Mouse (Mus musculus) thymus, adult 2 months (tissue): ENCODE results near the gene Wdr12. TPM values are rescaled to one million over a fixed set of nuclear protein-coding genes. Genes with fewer than 3 reads are reported as not detected.

Experiments used
- DNase-seq: peaks from one replicate; pipeline ENCODE4 v3.0.0; 2021
- H3K27ac ChIP-seq: fragments of 200-500 bp; 2 replicates; pipeline ENCODE4 v1.5.1; 2012; ENCODE audit warnings: low read length, control low read depth; ENCODE audit not compliant: control insufficient read depth, insufficient read depth
- H3K27me3 ChIP-seq: fragments of 200-500 bp; 2 replicates; pipeline ENCODE4 v1.6.1; 2012; ENCODE audit warnings: mild to moderate bottlenecking, low read length, moderate library complexity, mixed read lengths; ENCODE audit not compliant: control insufficient read depth, insufficient read depth
- H3K36me3 ChIP-seq: fragments of 200-500 bp; 2 replicates; pipeline ENCODE4 v1.6.1; 2012; ENCODE audit warnings: mild to moderate bottlenecking, low read length, moderate library complexity; ENCODE audit not compliant: control insufficient read depth, insufficient read depth
- H3K4me1 ChIP-seq: fragments of 200-500 bp; replicated peaks from 2 replicates; pipeline ENCODE4 v1.6.1; 2012; ENCODE audit warnings: low read length; ENCODE audit not compliant: control insufficient read depth, insufficient read depth
- H3K4me3 ChIP-seq: fragments of 200-500 bp; 2 replicates; pipeline ENCODE4 v1.5.1; 2012; ENCODE audit warnings: mild to moderate bottlenecking, low read length, control low read depth, moderate library complexity; ENCODE audit not compliant: control insufficient read depth, insufficient read depth
- CTCF ChIP-seq: fragments of 200-500 bp; IDR thresholded peaks from 2 replicates; pipeline ENCODE4 v1.5.1; 2012; ENCODE audit warnings: mild to moderate bottlenecking, control low read depth, low read length, moderate library complexity, borderline replicate concordance; ENCODE audit not compliant: control insufficient read depth, poor library complexity, insufficient read depth; ENCODE audit errors: extremely low read depth
- POLR2A ChIP-seq: fragments of 200-500 bp; IDR thresholded peaks from 2 replicates; pipeline ENCODE4 v1.6.1; 2012; ENCODE audit warnings: mild to moderate bottlenecking, low read length, control low read depth, moderate library complexity; ENCODE audit not compliant: control insufficient read depth, poor library complexity, insufficient read depth; ENCODE audit errors: extremely low read depth
- WGBS: fragments of 180-500 bp; shearing (Covaris S2); methylation state at CpG from one replicate; pipeline ENCODE4 v1.1.7; 2018; 5-methylcytosine and 5-hydroxymethylcytosine counted together
- polyA plus RNA-seq: library from polyadenylated mRNA; depleted of rRNA; stranded (reverse); fragments of >200 nt; gene quantifications from 2 replicates; pipeline ENCODE4 v1.2.3, GENCODE M21; 2012; rRNA removed

The Wdr12 gene
- polyA plus RNA-seq, result 21.9 and 24.2 TPM in 2 replicates

DNA sequence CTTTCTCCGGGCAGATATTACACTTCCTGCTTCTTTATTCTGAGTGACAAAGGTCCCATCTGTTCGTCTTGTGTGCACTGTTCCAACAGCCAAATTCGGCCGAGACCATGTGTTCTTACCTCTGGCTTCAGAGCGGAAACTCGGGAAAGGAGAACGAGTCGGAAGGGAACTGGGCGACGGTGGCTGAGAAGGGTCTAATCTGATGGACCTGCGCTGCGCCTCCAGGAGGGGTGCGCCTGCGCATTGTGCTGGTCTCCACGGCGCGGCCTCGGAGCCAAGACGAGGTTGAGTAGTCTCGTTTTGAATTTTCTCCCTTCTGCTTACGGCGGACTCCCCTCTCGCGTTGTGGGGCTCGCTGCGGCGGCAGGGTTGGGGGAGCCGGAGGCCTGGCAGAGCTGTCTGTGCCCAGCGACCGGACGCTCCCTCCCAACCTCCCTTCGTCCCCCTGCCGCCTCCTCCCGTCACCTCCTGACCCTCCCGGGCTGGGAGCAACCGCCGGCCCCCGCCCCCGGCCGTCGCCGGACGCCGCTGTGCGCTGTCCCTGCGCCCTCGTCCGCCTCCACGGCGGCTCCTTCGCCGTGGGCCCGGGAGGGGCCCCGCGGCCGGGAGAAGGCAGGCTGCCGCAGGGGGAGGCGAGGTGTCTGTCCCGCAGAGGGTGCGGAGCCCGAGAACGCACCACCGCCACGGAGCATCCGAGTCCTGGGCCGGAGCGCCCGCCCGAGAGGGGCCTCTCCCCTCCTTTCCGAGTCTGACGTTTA lies at the start of gene Wdr12, which contains the start of gene Carf:
Wdr12 (minus strand) TSS at position 622 of the 758 bp plus-strand sequence.
Carf (plus strand) TSS at position 224 of the 758 bp plus-strand sequence.
- Histone ChIP-seq H3K4me1 (peaks cover 2% of the 10 kb centered on the region), H3K4me3 (peak within 1 kb of the TSS; percentile 66), H3K36me3 (peaks cover 9% of the 10 kb centered on the region), H3K27me3 (no peaks in the 10 kb centered on the region), H3K27ac (peak within 1 kb of the TSS; percentile 67)
- WGBS, result under 1% methylated on average over 71 of the region's 71 CpGs
- DNase-seq, result peak; percentile 97
- TF ChIP-seq CTCF, result peak; percentile 34; the same call in 1 of the 2 replicates
- TF ChIP-seq POLR2A, result peak; percentile 89

DNA sequence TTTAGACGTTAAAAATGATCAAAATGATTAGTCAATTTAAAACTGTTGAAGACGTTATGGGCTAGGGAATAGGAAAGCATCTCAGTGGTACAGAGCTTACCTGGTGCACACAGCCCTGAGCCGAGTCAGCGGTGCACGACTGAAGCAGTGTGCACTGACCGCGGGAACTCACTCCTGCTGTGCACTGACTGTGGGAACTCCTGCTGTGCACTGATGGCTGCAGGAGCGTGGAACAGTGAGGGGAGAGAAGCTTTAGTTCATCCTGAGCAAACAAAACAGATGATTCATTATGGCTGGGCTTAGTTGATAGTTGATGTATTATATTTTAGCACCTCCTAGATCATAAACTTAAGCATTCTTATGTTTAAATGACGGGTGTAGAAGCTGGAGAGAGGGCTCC lies 38.9 kb upstream of the Wdr12 start:
- H3K27ac ChIP-seq, result no peak overlapping the region
- WGBS, result 93% methylated on average over 9 of the region's 9 CpGs

DNA sequence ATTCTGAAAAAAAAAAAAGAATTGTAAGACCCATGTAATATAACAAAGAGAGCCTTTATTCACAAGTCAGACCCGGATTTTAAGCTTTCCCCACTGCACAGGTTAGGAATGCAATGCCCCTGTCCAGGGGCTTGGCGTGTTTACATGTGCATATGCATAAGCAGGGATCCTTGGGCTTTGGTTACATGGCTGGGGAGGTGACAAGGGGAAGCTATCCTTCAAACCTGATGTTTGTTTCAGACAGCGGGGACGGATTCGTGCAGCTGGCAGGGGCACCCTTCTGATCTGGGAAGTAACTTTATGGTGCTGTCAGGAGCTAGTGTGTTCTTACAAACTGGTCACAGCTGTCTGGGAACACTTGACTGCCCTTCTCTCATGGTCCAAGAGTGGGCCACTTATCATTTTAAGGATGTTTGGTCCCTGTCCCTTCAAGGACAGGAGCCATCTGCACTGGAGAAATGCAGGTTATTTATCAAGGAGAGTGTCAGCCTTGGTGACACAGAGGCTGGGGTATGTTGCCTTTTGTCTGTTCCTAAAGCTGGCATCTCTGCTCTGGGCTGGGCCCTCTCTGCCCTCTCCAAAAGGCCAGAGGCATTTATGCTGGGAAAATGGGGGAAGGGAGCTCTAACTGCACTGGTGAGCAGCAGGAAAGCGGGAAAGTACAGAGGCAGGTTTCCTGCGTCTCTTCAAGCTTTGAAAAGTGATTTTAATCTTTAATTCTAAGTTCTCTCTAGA lies 19.4 kb upstream of the Wdr12 start:
- Histone ChIP-seq H3K4me1 (no peaks in the 10 kb centered on the region), H3K27me3 (no peaks in the 10 kb centered on the region), H3K27ac (no peak overlapping the region), H3K36me3 (no peaks in the 10 kb centered on the region), H3K4me3 (no peak overlapping the region)
- DNase-seq, result no peak
- 97% methylated on average over 7 of the region's 7 CpGs for WGBS
- no peak for TF ChIP-seq POLR2A

More for the DNA sequence above, 38.9 kb upstream of the Wdr12 start:
- DNase-seq, result no peak
- no peaks in the 10 kb centered on the region for H3K36me3 ChIP-seq
- no peaks in the 10 kb centered on the region for H3K27me3 ChIP-seq
- no peaks in the 10 kb centered on the region for H3K4me1 ChIP-seq
- no peak overlapping the region for H3K4me3 ChIP-seq
- TF ChIP-seq POLR2A, result no peak
- TF ChIP-seq CTCF, result no peak

DNA sequence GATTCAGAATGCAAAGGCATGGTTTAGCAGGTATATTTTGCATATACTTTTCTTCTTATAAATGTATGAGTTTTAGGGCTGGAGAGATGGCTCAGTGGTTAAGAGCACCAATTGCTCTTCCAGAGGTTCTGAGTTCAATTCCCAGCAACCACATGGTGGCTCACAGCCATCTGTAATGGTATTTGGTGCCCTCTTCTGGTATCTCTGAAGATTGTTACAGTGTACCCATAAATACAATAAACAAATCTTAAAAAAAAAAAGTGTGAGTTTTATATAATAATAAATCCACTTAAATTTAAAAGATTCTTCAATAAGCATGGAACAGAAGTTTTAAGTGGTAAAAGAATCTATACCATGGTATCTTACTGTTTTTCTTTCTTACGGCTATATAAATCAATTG lies 6.1 kb upstream of the Wdr12 start:
- Histone ChIP-seq H3K4me1 (no peaks in the 10 kb centered on the region), H3K36me3 (peaks cover 5% of the 10 kb centered on the region; the same call in 1 of the 2 replicates), H3K27ac (no peak overlapping the region), H3K4me3 (no peak overlapping the region), H3K27me3 (no peaks in the 10 kb centered on the region)
- 100% methylated on average over 1 of the region's 1 CpGs for WGBS
- no peak for DNase-seq
- TF ChIP-seq POLR2A (no peak), CTCF (no peak)

DNA sequence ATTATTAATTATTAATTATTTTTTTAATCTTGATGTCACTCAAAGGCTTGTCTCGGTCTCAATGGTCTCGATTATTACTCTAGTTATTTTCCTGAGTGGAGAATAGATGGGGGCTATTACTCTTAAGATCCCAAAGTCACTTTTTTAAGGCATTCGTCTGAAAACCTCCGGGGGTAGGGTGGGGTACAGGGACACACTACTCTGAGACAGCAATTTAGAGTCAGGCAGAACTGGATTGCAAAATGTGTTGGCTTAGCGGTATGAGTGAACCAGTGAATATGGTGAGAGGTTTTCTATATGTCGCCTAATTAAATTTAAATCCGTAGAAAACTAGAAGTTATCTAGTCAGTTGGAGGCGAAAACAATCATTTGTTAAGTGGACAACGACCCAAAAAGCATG lies 394 bp upstream of the Wdr12 start:
- Histone ChIP-seq H3K4me1 (peaks cover 2% of the 10 kb centered on the region), H3K4me3 (no peak overlapping the region), H3K27ac (no peak overlapping the region), H3K27me3 (no peaks in the 10 kb centered on the region), H3K36me3 (peaks cover 5% of the 10 kb centered on the region)
- TF ChIP-seq CTCF (no peak), POLR2A (no peak)
- 24% methylated on average over 9 of the region's 9 CpGs for WGBS
- DNase-seq, result no peak

DNA sequence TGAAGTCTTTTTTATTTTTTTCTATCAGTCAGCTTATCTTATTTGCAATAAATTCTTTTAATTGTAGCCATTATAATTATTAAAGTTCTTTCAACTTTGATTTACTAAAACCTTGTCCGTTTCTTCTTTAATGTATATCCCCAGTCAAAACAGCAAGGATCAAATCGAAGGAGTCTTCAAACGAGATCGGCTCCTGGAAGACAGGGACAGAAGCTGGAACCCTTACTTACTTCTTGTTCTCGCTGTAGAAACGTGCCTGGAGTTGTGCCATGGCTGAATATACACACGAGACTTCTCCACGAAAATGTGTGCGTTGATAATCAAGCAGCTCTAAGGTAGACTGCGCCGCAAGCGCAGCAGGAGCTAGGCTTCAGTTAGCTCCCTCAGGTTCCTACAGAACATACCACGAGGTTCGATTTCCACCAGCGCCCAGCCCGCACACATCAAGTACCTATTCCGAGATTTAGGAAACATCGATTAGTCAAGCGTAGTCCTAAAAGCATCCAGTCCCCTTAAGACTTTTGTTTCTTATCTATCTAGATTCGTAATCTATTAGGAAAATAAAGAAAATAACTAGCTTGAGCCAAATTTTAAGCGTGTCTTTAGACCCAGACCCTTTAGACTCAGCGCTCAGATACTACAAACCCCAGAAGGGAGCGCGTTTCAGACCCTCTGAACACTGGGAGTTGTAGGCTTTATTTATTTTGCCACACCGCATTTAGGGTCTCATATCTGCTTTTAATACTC lies 995 bp downstream of the Wdr12 start:
- under 1% methylated on average over 25 of the region's 25 CpGs for WGBS
- TF ChIP-seq POLR2A, result no peak
- H3K4me1 ChIP-seq, result peaks cover 2% of the 10 kb centered on the region
- DNase-seq, result peak; percentile 65
- peak overlapping the region; percentile 67 for H3K27ac ChIP-seq
- H3K36me3 ChIP-seq, result peaks cover 16% of the 10 kb centered on the region
- H3K4me3 ChIP-seq, result peak overlapping the region; percentile 66
- H3K27me3 ChIP-seq, result no peaks in the 10 kb centered on the region
